Comparison of ENCODE assay signal across 25 mouse cellular contexts in the genomic region with DNA sequence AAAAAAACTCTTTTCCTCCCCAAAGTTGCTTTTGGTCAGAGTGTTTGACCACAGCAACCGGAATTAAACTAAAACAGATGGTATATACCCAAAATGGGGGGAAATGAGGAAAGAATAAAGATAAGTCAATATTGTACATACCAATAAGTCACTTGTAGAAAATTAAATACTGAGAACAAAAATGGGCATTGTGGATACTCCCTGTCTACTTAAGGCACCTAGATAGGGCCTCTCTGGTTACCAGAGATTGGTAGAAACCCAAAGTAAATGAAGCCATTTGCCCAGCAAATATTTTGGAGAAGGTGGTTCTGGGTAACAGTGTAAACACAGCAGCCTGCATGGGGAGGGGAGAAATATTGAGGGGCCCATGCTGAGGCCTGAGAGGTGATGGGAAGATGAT.
"Had no signal": no experiment of that assay in that cellular context is flagged by ENCODE, and none has a peak within 500 bp of the region (broad histone marks: within the 10 kb centered on the region; RNA-seq: fewer than 3 reads in every experiment).

No protein-coding gene starts in this region.

- H3K4me3 ChIP-seq: layer of hippocampus, adult 2 months; limb, embryonic 10.5 days; limb, embryonic 13.5 days; liver, embryonic 12.5 days; liver, embryonic 15.5 days; megakaryocyte, embryonic 14.5 days; midbrain, embryonic 10.5 days; midbrain, embryonic 15.5 days; neural tube, embryonic 12.5 days; neural tube, embryonic 15.5 days had no signal

- H3K36me3 ChIP-seq: limb, embryonic 10.5 days; limb, embryonic 13.5 days; liver, embryonic 12.5 days; liver, embryonic 15.5 days; midbrain, embryonic 10.5 days; midbrain, embryonic 15.5 days; neural tube, embryonic 12.5 days; neural tube, embryonic 15.5 days had no signal

- H3K9me3 ChIP-seq: limb, embryonic 10.5 days; limb, embryonic 13.5 days; liver, embryonic 12.5 days; liver, embryonic 15.5 days; midbrain, embryonic 10.5 days; midbrain, embryonic 15.5 days; neural tube, embryonic 12.5 days; neural tube, embryonic 15.5 days had no signal

- H3K4me2 ChIP-seq: limb, embryonic 13.5 days; liver, embryonic 12.5 days; liver, embryonic 15.5 days; midbrain, embryonic 15.5 days; neural tube, embryonic 12.5 days; neural tube, embryonic 15.5 days had no signal

- H3K27me3 ChIP-seq: liver, embryonic 12.5 days; liver, embryonic 15.5 days; megakaryocyte, embryonic 14.5 days; midbrain, embryonic 15.5 days; neural tube, embryonic 12.5 days; neural tube, embryonic 15.5 days had no signal

- H3K27ac ChIP-seq: kidney, postnatal 0 days; layer of hippocampus, adult 2 months; limb, embryonic 10.5 days; limb, embryonic 13.5 days; liver, embryonic 12.5 days; liver, embryonic 15.5 days; midbrain, embryonic 10.5 days; midbrain, embryonic 15.5 days; neural tube, embryonic 12.5 days; neural tube, embryonic 15.5 days; stomach, postnatal 0 days had no signal

- DNase-seq: kidney, adult 2 months; kidney, postnatal 25 days; layer of hippocampus, adult 9-11 months; liver; lung, adult 2 months; lung, postnatal 14 days; right cerebral cortex, adult 18-20 months; right cerebral cortex, postnatal 14 days; right cerebral cortex, postnatal 4 days; thymus, adult 2 months; thymus, postnatal 14 days; thymus, postnatal 4 days had no signal

- ATAC-seq: intestine, embryonic 16.5 days; liver, embryonic 12.5 days; midbrain, embryonic 15.5 days had no signal

- H3K9ac ChIP-seq: limb, embryonic 13.5 days; liver, embryonic 12.5 days; liver, embryonic 15.5 days; midbrain, embryonic 15.5 days; neural tube, embryonic 12.5 days; neural tube, embryonic 15.5 days had no signal

- H3K4me1 ChIP-seq: liver, embryonic 12.5 days; liver, embryonic 15.5 days; megakaryocyte, embryonic 14.5 days; midbrain, embryonic 15.5 days; neural tube, embryonic 12.5 days had no signal
